Mouse (Mus musculus) midbrain, embryonic 14.5 days (tissue): ENCODE results near the gene Txk. TPM values are rescaled to one million over a fixed set of nuclear protein-coding genes. Genes with fewer than 3 reads are reported as not detected.

Source experiments
- ATAC-seq: fragments of 200-750 bp; cut with Nextera tagmentation; 2 replicates; pipeline ENCODE4 v1.8.0; 2017; ENCODE audit warnings: moderate number of reproducible peaks, moderate library complexity; ENCODE audit not compliant: low FRiP score, low TSS enrichment
- DNase-seq: peaks from one replicate; pipeline ENCODE4 v3.0.0-alpha.2; 2015
- H3K27ac ChIP-seq: fragments of 300-500 bp; sonication (generic); replicated peaks from 2 replicates; pipeline ENCODE4 v1.5.1; 2014; ENCODE audit warnings: mild to moderate bottlenecking, low read depth, low read length, moderate library complexity
- H3K27me3 ChIP-seq: fragments of 300-500 bp; sonication (generic); 2 replicates; pipeline ENCODE4 v1.6.1; 2014; ENCODE audit warnings: low read length, control low read depth, mixed read lengths; ENCODE audit not compliant: control insufficient read depth, insufficient read depth
- H3K36me3 ChIP-seq: fragments of 300-500 bp; sonication (generic); 2 replicates; pipeline ENCODE4 v1.6.1; 2014; ENCODE audit warnings: low read length, control low read depth; ENCODE audit not compliant: control insufficient read depth, insufficient read depth
- H3K4me1 ChIP-seq: fragments of 300-500 bp; sonication (generic); 2 replicates; pipeline ENCODE4 v1.6.1; 2014; ENCODE audit warnings: mild to moderate bottlenecking, antibody characterized with exemption, low read length, control low read depth; ENCODE audit not compliant: control insufficient read depth, insufficient read depth
- H3K4me2 ChIP-seq: fragments of 300-500 bp; sonication (generic); 2 replicates; pipeline ENCODE4 v1.6.1; 2014; ENCODE audit warnings: mild to moderate bottlenecking, low read length, moderate library complexity
- H3K4me3 ChIP-seq: fragments of 300-500 bp; sonication (generic); replicated peaks from 2 replicates; pipeline ENCODE4 v1.5.1; 2014; ENCODE audit warnings: low read depth, low read length
- H3K9ac ChIP-seq: fragments of 300-500 bp; sonication (generic); replicated peaks from 2 replicates; pipeline ENCODE4 v1.6.1; 2014; ENCODE audit warnings: mild to moderate bottlenecking, low read length, moderate library complexity
- H3K9me3 ChIP-seq: fragments of 300-500 bp; sonication (generic); 2 replicates; pipeline ENCODE4 v1.6.1; 2016; ENCODE audit warnings: low read length, control low read depth, mixed read lengths; ENCODE audit not compliant: control insufficient read depth
- WGBS: fragments of 180-500 bp; shearing (Covaris S2); extraction: QIAGEN DNeasy Blood & Tissue Kit; methylation state at CpG from one replicate; pipeline ENCODE4 v1.1.7; 2014; 5-methylcytosine and 5-hydroxymethylcytosine counted together
- polyA plus RNA-seq: library from polyadenylated mRNA; unstranded; fragments of >200 nt; fragmentation: Nextera tagmentation; extraction: Ambion mirVana; gene quantifications from 2 replicates; pipeline ENCODE4 v1.2.1, GENCODE M21; 2014

Gene Txk
- polyA plus RNA-seq, 1 experiment from 2014 or later = 0.12 TPM

GRCm38 (mm10) chr5:72665281-72665680 lies 87.3 kb downstream of the Txk start:
- no peaks in the 10 kb centered on the region for H3K27me3 ChIP-seq
- H3K4me2 ChIP-seq = no peak overlapping the region
- DNase-seq (peak; percentile 65), ATAC-seq (no peak)
- H3K4me1 ChIP-seq = no peaks in the 10 kb centered on the region
- H3K9ac ChIP-seq = no peak overlapping the region
- no peak overlapping the region for H3K4me3 ChIP-seq
- no peaks in the 10 kb centered on the region for H3K36me3 ChIP-seq
- no peaks in the 10 kb centered on the region for H3K9me3 ChIP-seq
- WGBS = 22% methylated on average over 5 of the region's 5 CpGs
- H3K27ac ChIP-seq = no peak overlapping the region

- no peaks in the 10 kb centered on the region for H3K27me3 ChIP-seq
- DNase-seq = no peak
These were observed 87.7 kb downstream of the Txk start for GRCm38 (mm10) chr5:72664854-72665253.

GRCm38 (mm10) chr5:72664126-72664525 lies 88.5 kb downstream of the Txk start:
- no peak overlapping the region for H3K9ac ChIP-seq
- no peaks in the 10 kb centered on the region for H3K4me1 ChIP-seq
- DNase-seq = no peak
- H3K27ac ChIP-seq = no peak overlapping the region
- ATAC-seq = no peak
- 83% methylated on average over 5 of the region's 5 CpGs for WGBS
- H3K9me3 ChIP-seq = no peaks in the 10 kb centered on the region
- H3K36me3 ChIP-seq = no peaks in the 10 kb centered on the region
- H3K4me3 ChIP-seq = no peak overlapping the region
- no peak overlapping the region for H3K4me2 ChIP-seq
- H3K27me3 ChIP-seq = no peaks in the 10 kb centered on the region

More at GRCm38 (mm10) chr5:72664854-72665253, 87.7 kb downstream of the Txk start:
- H3K9ac ChIP-seq = no peak overlapping the region
- no peak overlapping the region for H3K27ac ChIP-seq
- H3K4me2 ChIP-seq = no peak overlapping the region
- H3K4me1 ChIP-seq = no peaks in the 10 kb centered on the region
- whole genome bisulfite sequencing = 57% methylated on average over 3 of the region's 3 CpGs
- no peaks in the 10 kb centered on the region for H3K9me3 ChIP-seq
- H3K4me3 ChIP-seq = no peak overlapping the region
- H3K36me3 ChIP-seq = no peaks in the 10 kb centered on the region
- no peak for ATAC-seq

- no peak overlapping the region for H3K4me2 ChIP-seq
- H3K36me3 ChIP-seq = no peaks in the 10 kb centered on the region
- no peaks in the 10 kb centered on the region for H3K4me1 ChIP-seq
- H3K9me3 ChIP-seq = no peaks in the 10 kb centered on the region
- no peak overlapping the region for H3K9ac ChIP-seq
- ATAC-seq (no peak), DNase-seq (no peak)
- no peak overlapping the region for H3K4me3 ChIP-seq
- H3K27ac ChIP-seq = no peak overlapping the region
- H3K27me3 ChIP-seq = no peaks in the 10 kb centered on the region
- WGBS = 89% methylated on average over 6 of the region's 6 CpGs
These were observed 91.4 kb downstream of the Txk start for GRCm38 (mm10) chr5:72661051-72661781.

- WGBS = 91% methylated on average over 13 of the region's 13 CpGs
These were observed 94.2 kb downstream of the Txk start for GRCm38 (mm10) chr5:72658375-72658774.

GRCm38 (mm10) chr5:72656270-72656791 lies 96.2 kb downstream of the Txk start:
- H3K27me3 ChIP-seq = no peaks in the 10 kb centered on the region
- H3K27ac ChIP-seq = no peak overlapping the region
- H3K9ac ChIP-seq = no peak overlapping the region
- ATAC-seq (no peak), DNase-seq (no peak)
- H3K9me3 ChIP-seq = no peaks in the 10 kb centered on the region
- no peaks in the 10 kb centered on the region for H3K4me1 ChIP-seq
- H3K36me3 ChIP-seq = no peaks in the 10 kb centered on the region
- WGBS = 80% methylated on average over 7 of the region's 7 CpGs
- no peak overlapping the region for H3K4me3 ChIP-seq
- H3K4me2 ChIP-seq = no peak overlapping the region

More at GRCm38 (mm10) chr5:72658375-72658774, 94.2 kb downstream of the Txk start:
- Histone ChIP-seq H3K4me1 (no peaks in the 10 kb centered on the region), H3K27me3 (no peaks in the 10 kb centered on the region), H3K27ac (no peak overlapping the region), H3K4me2 (no peak overlapping the region), H3K36me3 (no peaks in the 10 kb centered on the region), H3K9ac (no peak overlapping the region), H3K9me3 (no peaks in the 10 kb centered on the region), H3K4me3 (no peak overlapping the region)
- no peak for DNase-seq
- no peak for ATAC-seq

GRCm38 (mm10) chr5:72653068-72653674 lies 99.4 kb downstream of the Txk start:
- Histone ChIP-seq H3K4me3 (no peak overlapping the region), H3K9me3 (no peaks in the 10 kb centered on the region), H3K4me2 (no peak overlapping the region), H3K4me1 (no peaks in the 10 kb centered on the region), H3K9ac (no peak overlapping the region), H3K27ac (no peak overlapping the region), H3K36me3 (no peaks in the 10 kb centered on the region), H3K27me3 (no peaks in the 10 kb centered on the region; the same call in 1 of the 2 replicates)
- 73% methylated on average over 10 of the region's 10 CpGs for WGBS
- ATAC-seq (no peak), DNase-seq (no peak)

GRCm38 (mm10) chr5:72648987-72649735 lies 103.4 kb downstream of the Txk start:
- 87% methylated on average over 9 of the region's 9 CpGs for WGBS
- Histone ChIP-seq H3K4me3 (no peak overlapping the region), H3K4me1 (no peaks in the 10 kb centered on the region; the same call in 1 of the 2 replicates), H3K36me3 (no peaks in the 10 kb centered on the region), H3K27me3 (peaks cover 9% of the 10 kb centered on the region; the same call in 1 of the 2 replicates), H3K27ac (no peak overlapping the region), H3K4me2 (no peak overlapping the region), H3K9me3 (no peaks in the 10 kb centered on the region), H3K9ac (no peak overlapping the region)
- DNase-seq (no peak), ATAC-seq (no peak)
